Mouse (Mus musculus) liver, embryonic 14.5 days (tissue): Measurements from ENCODE around the gene Clca2.

Source experiments
- CTCF ChIP-seq: IDR thresholded peaks from 2 replicates; pipeline ENCODE4 v1.5.1; 2016; ENCODE audit warnings: antibody characterized with exemption, low read depth, control low read depth
- EP300 ChIP-seq: IDR thresholded peaks from 2 replicates; pipeline ENCODE4 v1.6.1; 2016; ENCODE audit warnings: antibody characterized with exemption, low read depth

GRCm38 (mm10) chr3:145126618-145127017 lies 27.4 kb upstream of the Clca2 start:
- TF ChIP-seq CTCF = no peak
- no peak for TF ChIP-seq EP300
